Mouse (Mus musculus): ENCODE results near the gene Pin4. TPM values are rescaled to one million over a fixed set of nuclear protein-coding genes. Genes with fewer than 3 reads are reported as not detected.

The Pin4 gene
- polyA plus RNA-seq, 1 experiment from 2014 or later, result 86.4 TPM

Other genes starting within 250 kb of the Pin4 start
- gene Rtl5, start 48.1 kb upstream of the Pin4 start, polyA plus RNA-seq (2014; fragmentation: Nextera tagmentation; extraction: Ambion mirVana), result 1.6 and 2.9 TPM in 2 replicates
- gene Ercc6l, start 37.6 kb downstream of the Pin4 start, polyA plus RNA-seq (2014; fragmentation: Nextera tagmentation; extraction: Ambion mirVana), result 12.5 and 14.5 TPM in 2 replicates
- gene Rps4x, start 69.9 kb downstream of the Pin4 start, polyA plus RNA-seq (2014; fragmentation: Nextera tagmentation; extraction: Ambion mirVana), result 1,018 and 1,051 TPM in 2 replicates
- gene Cited1, start 132.7 kb downstream of the Pin4 start, polyA plus RNA-seq (2014; fragmentation: Nextera tagmentation; extraction: Ambion mirVana), result 3.8 and 5.1 TPM in 2 replicates

Measured in stomach, embryonic 14.5 days (tissue).